Mouse (Mus musculus): ENCODE measurements around the gene Fgfrl1. TPM values are rescaled to one million over a fixed set of nuclear protein-coding genes. Genes with fewer than 3 reads are reported as not detected.

The Fgfrl1 gene
- polyA plus RNA-seq, 1 experiment from 2014 or later = 5.6 TPM

GRCm38 (mm10) chr5:108701341-108702021 is 9.3 kb downstream of the Fgfrl1 start:
- Histone ChIP-seq H3K4me2 (ENCODE audit: low read depth, low read length) (no peak overlapping the region), H3K9ac (replicated peaks) (no peak overlapping the region), H3K4me1 (ENCODE audit: insufficient read depth) (peaks cover 2% of the 10 kb centered on the region; the same call in 1 of the 2 replicates), H3K36me3 (replicated peaks; ENCODE audit: insufficient read depth, low read length) (no peaks in the 10 kb centered on the region; the same call in 1 of the 2 replicates), H3K27me3 (ENCODE audit: insufficient read depth, low read length) (no peaks in the 10 kb centered on the region), H3K4me3 (ENCODE audit: low read depth, low read length) (no peak overlapping the region), H3K27ac (ENCODE audit: low read depth) (no peak overlapping the region), H3K9me3 (ENCODE audit: low read length) (no peaks in the 10 kb centered on the region)
- WGBS (ENCODE audit: insufficient replicate concordance) = 80% methylated on average over 10 of the region's 10 CpGs
- DNase-seq = no peak
- TF ChIP-seq EP300 (IDR thresholded peaks at IDR 0.05; ENCODE audit: low read depth) (no peak), CTCF (IDR thresholded peaks at IDR 0.05; ENCODE audit: low read depth) (no peak)
- ATAC-seq = no peak

- no peak for ATAC-seq
These were observed 11.8 kb downstream of the Fgfrl1 start for GRCm38 (mm10) chr5:108703754-108704626.

GRCm38 (mm10) chr5:108707758-108708157 is 15.6 kb downstream of the Fgfrl1 start:
- WGBS (ENCODE audit: insufficient replicate concordance) = 44% methylated on average over 2 of the region's 2 CpGs
- ATAC-seq (peak; percentile 82), DNase-seq (no peak)
- Histone ChIP-seq H3K9ac (replicated peaks) (no peak overlapping the region), H3K27ac (ENCODE audit: low read depth) (0 out of 2 replicates have a peak overlapping the region, but pooled peaks have one; percentile 2), H3K4me2 (ENCODE audit: low read depth, low read length) (no peak overlapping the region), H3K4me3 (ENCODE audit: low read depth, low read length) (no peak overlapping the region), H3K9me3 (ENCODE audit: low read length) (no peaks in the 10 kb centered on the region), H3K36me3 (replicated peaks; ENCODE audit: insufficient read depth, low read length) (no peaks in the 10 kb centered on the region; the same call in 1 of the 2 replicates), H3K27me3 (ENCODE audit: insufficient read depth, low read length) (no peaks in the 10 kb centered on the region), H3K4me1 (ENCODE audit: insufficient read depth) (peaks cover 19% of the 10 kb centered on the region)
- TF ChIP-seq CTCF (IDR thresholded peaks at IDR 0.05; ENCODE audit: low read depth) (no peak), EP300 (IDR thresholded peaks at IDR 0.05; ENCODE audit: low read depth) (peak; percentile 89)

More at GRCm38 (mm10) chr5:108703754-108704626, 11.8 kb downstream of the Fgfrl1 start:
- no peaks in the 10 kb centered on the region; the same call in 1 of the 2 replicates for H3K36me3 ChIP-seq (replicated peaks; ENCODE audit: insufficient read depth, low read length)
- WGBS (ENCODE audit: insufficient replicate concordance) = 74% methylated on average over 12 of the region's 12 CpGs
- no peak for DNase-seq
- no peaks in the 10 kb centered on the region for H3K9me3 ChIP-seq (ENCODE audit: low read length)
- H3K4me1 ChIP-seq (ENCODE audit: insufficient read depth) = peaks cover 18% of the 10 kb centered on the region
- no peaks in the 10 kb centered on the region for H3K27me3 ChIP-seq (ENCODE audit: insufficient read depth, low read length)
- H3K4me3 ChIP-seq (ENCODE audit: low read depth, low read length) = no peak overlapping the region
- H3K4me2 ChIP-seq (ENCODE audit: low read depth, low read length) = no peak overlapping the region
- TF ChIP-seq CTCF (IDR thresholded peaks at IDR 0.05; ENCODE audit: low read depth) = no peak
- TF ChIP-seq EP300 (IDR thresholded peaks at IDR 0.05; ENCODE audit: low read depth) = no peak
- no peak overlapping the region for H3K27ac ChIP-seq (ENCODE audit: low read depth)
- no peak overlapping the region for H3K9ac ChIP-seq (replicated peaks)

- TF ChIP-seq EP300 (IDR thresholded peaks at IDR 0.05; ENCODE audit: low read depth) = no peak
- TF ChIP-seq CTCF (IDR thresholded peaks at IDR 0.05; ENCODE audit: low read depth) = no peak
- no peak overlapping the region for H3K4me2 ChIP-seq (ENCODE audit: low read depth, low read length)
These were observed 16.2 kb downstream of the Fgfrl1 start for GRCm38 (mm10) chr5:108708419-108708818.

GRCm38 (mm10) chr5:108708981-108709731 is 17.0 kb downstream of the Fgfrl1 start:
- H3K4me2 ChIP-seq (ENCODE audit: low read depth, low read length) = no peak overlapping the region
- ATAC-seq = peak; percentile 11; the same call in 1 of the 2 replicates
- H3K36me3 ChIP-seq (replicated peaks; ENCODE audit: insufficient read depth, low read length) = no peaks in the 10 kb centered on the region; the same call in 1 of the 2 replicates
- H3K9me3 ChIP-seq (ENCODE audit: low read length) = no peaks in the 10 kb centered on the region
- 58% methylated on average over 6 of the region's 6 CpGs for WGBS (ENCODE audit: insufficient replicate concordance)
- TF ChIP-seq CTCF (IDR thresholded peaks at IDR 0.05; ENCODE audit: low read depth) = no peak
- TF ChIP-seq EP300 (IDR thresholded peaks at IDR 0.05; ENCODE audit: low read depth) = no peak
- H3K4me3 ChIP-seq (ENCODE audit: low read depth, low read length) = no peak overlapping the region
- H3K27me3 ChIP-seq (ENCODE audit: insufficient read depth, low read length) = no peaks in the 10 kb centered on the region
- H3K4me1 ChIP-seq (ENCODE audit: insufficient read depth) = peaks cover 19% of the 10 kb centered on the region
- no peak overlapping the region for H3K27ac ChIP-seq (ENCODE audit: low read depth)
- H3K9ac ChIP-seq (replicated peaks) = no peak overlapping the region
- no peak for DNase-seq

More at GRCm38 (mm10) chr5:108708419-108708818, 16.2 kb downstream of the Fgfrl1 start:
- WGBS (ENCODE audit: insufficient replicate concordance) = 77% methylated on average over 1 of the region's 1 CpGs
- Histone ChIP-seq H3K4me1 (ENCODE audit: insufficient read depth) (peaks cover 19% of the 10 kb centered on the region), H3K36me3 (replicated peaks; ENCODE audit: insufficient read depth, low read length) (no peaks in the 10 kb centered on the region; the same call in 1 of the 2 replicates), H3K9me3 (ENCODE audit: low read length) (no peaks in the 10 kb centered on the region), H3K27me3 (ENCODE audit: insufficient read depth, low read length) (no peaks in the 10 kb centered on the region), H3K9ac (replicated peaks) (no peak overlapping the region), H3K27ac (ENCODE audit: low read depth) (0 out of 2 replicates have a peak overlapping the region, but pooled peaks have one; percentile 2), H3K4me3 (ENCODE audit: low read depth, low read length) (no peak overlapping the region)
- DNase-seq (no peak), ATAC-seq (peak; percentile 58)

All from liver, postnatal 0 days (tissue).